Mouse (Mus musculus): ENCODE results near the gene Hmgb1.
A peak's percentile ranks its signal among the peaks of the same experiment; 100 is the strongest.

The Hmgb1 gene

GRCm38 (mm10) chr5:149184104-149184843 is at the start of gene Hmgb1, which contains the start of gene Uspl1:
TSS of gene Hmgb1 (minus strand) at chr5:149184489.
TSS of gene Uspl1 (plus strand) at chr5:149184350.
- peak; percentile 99 for DNase-seq (ENCODE audit: inconsistent age in 2 of 2, low spot score in 1 of 2)

- DNase-seq (ENCODE audit: inconsistent age in 2 of 2, low spot score in 1 of 2): peak in 1 of 2 experiments; percentile 47
Observed at GRCm38 (mm10) chr5:149229619-149230339, 45.5 kb upstream of the Hmgb1 start.

GRCm38 (mm10) chr5:149228700-149229618 is 44.7 kb upstream of the Hmgb1 start:
- DNase-seq (ENCODE audit: inconsistent age in 2 of 2, low spot score in 1 of 2): peak; percentile 100

GRCm38 (mm10) chr5:149224666-149225065 is 40.4 kb upstream of the Hmgb1 start:
- no peak for DNase-seq (ENCODE audit: inconsistent age in 2 of 2, low spot score in 1 of 2)

GRCm38 (mm10) chr5:149221355-149221754 is 37.1 kb upstream of the Hmgb1 start:
- no peak for DNase-seq (ENCODE audit: inconsistent age in 2 of 2, low spot score in 1 of 2)

- DNase-seq (ENCODE audit: inconsistent age in 2 of 2, low spot score in 1 of 2): no peak
Observed at GRCm38 (mm10) chr5:149219493-149219892, 35.2 kb upstream of the Hmgb1 start.

- no peak for DNase-seq (ENCODE audit: inconsistent age in 2 of 2, low spot score in 1 of 2)
Observed at GRCm38 (mm10) chr5:149217524-149218357, 33.5 kb upstream of the Hmgb1 start.

- DNase-seq (ENCODE audit: inconsistent age in 2 of 2, low spot score in 1 of 2): no peak
Observed at GRCm38 (mm10) chr5:149215540-149215939, 31.3 kb upstream of the Hmgb1 start.

- DNase-seq (ENCODE audit: inconsistent age in 2 of 2, low spot score in 1 of 2): no peak
Observed at GRCm38 (mm10) chr5:149212806-149213205, 28.5 kb upstream of the Hmgb1 start.

GRCm38 (mm10) chr5:149211041-149211440 is 26.8 kb upstream of the Hmgb1 start:
- DNase-seq (ENCODE audit: inconsistent age in 2 of 2, low spot score in 1 of 2): no peak

GRCm38 (mm10) chr5:149209328-149209727 is 25.0 kb upstream of the Hmgb1 start:
- DNase-seq (ENCODE audit: inconsistent age in 2 of 2, low spot score in 1 of 2): no peak

GRCm38 (mm10) chr5:149208776-149209175 is 24.5 kb upstream of the Hmgb1 start:
- DNase-seq (ENCODE audit: inconsistent age in 2 of 2, low spot score in 1 of 2): no peak

GRCm38 (mm10) chr5:149207661-149208060 is 23.4 kb upstream of the Hmgb1 start:
- no peak for DNase-seq (ENCODE audit: inconsistent age in 2 of 2, low spot score in 1 of 2)

GRCm38 (mm10) chr5:149206286-149206685 is 22.0 kb upstream of the Hmgb1 start:
- DNase-seq (ENCODE audit: inconsistent age in 2 of 2, low spot score in 1 of 2): no peak

- DNase-seq (ENCODE audit: inconsistent age in 2 of 2, low spot score in 1 of 2): no peak
Observed at GRCm38 (mm10) chr5:149205265-149205664, 21.0 kb upstream of the Hmgb1 start.

GRCm38 (mm10) chr5:149204822-149205221 is 20.5 kb upstream of the Hmgb1 start:
- DNase-seq (ENCODE audit: inconsistent age in 2 of 2, low spot score in 1 of 2): no peak

GRCm38 (mm10) chr5:149203796-149204375 is 19.6 kb upstream of the Hmgb1 start:
- DNase-seq (ENCODE audit: inconsistent age in 2 of 2, low spot score in 1 of 2): peak in 1 of 2 experiments; percentile 38

GRCm38 (mm10) chr5:149202941-149203340 is 18.7 kb upstream of the Hmgb1 start:
- peak; percentile 73 to 85 for DNase-seq (ENCODE audit: inconsistent age in 2 of 2, low spot score in 1 of 2)

GRCm38 (mm10) chr5:149198782-149199181 is 14.5 kb upstream of the Hmgb1 start:
- no peak for DNase-seq (ENCODE audit: inconsistent age in 2 of 2, low spot score in 1 of 2)

- DNase-seq (ENCODE audit: inconsistent age in 2 of 2, low spot score in 1 of 2): no peak
Observed at GRCm38 (mm10) chr5:149196611-149197010, 12.3 kb upstream of the Hmgb1 start.
